In genomic region chr14:76454673-76455072, GRCm38 (mm10) we compare ENCODE assay signal across 21 mouse cellular contexts. TPM values are rescaled to one million over a fixed set of nuclear protein-coding genes. Genes with fewer than 3 reads are reported as not detected.
DNase-seq lines count a peak whose midpoint lies in the region; ATAC-seq and TF ChIP-seq lines count a peak whose summit lies in the region.
"Had no signal": no experiment of that assay in that cellular context is flagged by ENCODE, and none has a peak within 500 bp of the region (broad histone marks: within the 10 kb centered on the region; RNA-seq: fewer than 3 reads in every experiment).

No protein-coding gene starts in this region.

- no peak for DNase-seq in hindbrain, embryonic 10.5 days (ENCODE audit: low spot score)
- DNase-seq in midbrain, embryonic 14.5 days: peak; percentile 45
- DNase-seq in midbrain, embryonic 10.5 days (ENCODE audit: low spot score): no peak
- peak; percentile 82 for DNase-seq in brain, embryonic 14.5 days (ENCODE audit: low read depth)
- DNase-seq: adrenal gland, postnatal 10 days; cerebellum, adult 11-12 months; cerebellum, postnatal 14 days; gastrocnemius, postnatal 25 days; heart, postnatal 14 days; kidney, postnatal 4 days; layer of hippocampus, adult 9-11 months; left cerebral cortex, postnatal 4 days; liver; thymus, postnatal 25 days had no signal

- no peaks in the 10 kb centered on the region for H3K9me3 ChIP-seq in hindbrain, embryonic 13.5 days
- no peaks in the 10 kb centered on the region for H3K9me3 ChIP-seq in hindbrain, embryonic 10.5 days
- no peaks in the 10 kb centered on the region for H3K9me3 ChIP-seq in midbrain, embryonic 14.5 days (ENCODE audit: control insufficient read depth, low read length)
- H3K9me3 ChIP-seq in midbrain, embryonic 10.5 days (replicated peaks): no peaks in the 10 kb centered on the region
- no peaks in the 10 kb centered on the region for H3K9me3 ChIP-seq in hindbrain, embryonic 16.5 days (ENCODE audit: control insufficient read depth, low read length)
- H3K9me3 ChIP-seq in intestine, embryonic 16.5 days (ENCODE audit: control insufficient read depth, low read length): no peaks in the 10 kb centered on the region
- H3K9me3 ChIP-seq: embryonic facial prominence, embryonic 13.5 days; kidney, embryonic 15.5 days had no signal

- H3K4me2 ChIP-seq in hindbrain, embryonic 13.5 days: no peak overlapping the region
- H3K4me2 ChIP-seq in midbrain, embryonic 14.5 days (ENCODE audit: low read length): no peak overlapping the region
- H3K4me2 ChIP-seq in hindbrain, embryonic 16.5 days (ENCODE audit: low read length): no peak overlapping the region
- H3K4me2 ChIP-seq in intestine, embryonic 16.5 days (ENCODE audit: low read depth, low read length): no peak overlapping the region
- H3K4me2 ChIP-seq: embryonic facial prominence, embryonic 13.5 days; kidney, embryonic 15.5 days had no signal

- H3K36me3 ChIP-seq in hindbrain, embryonic 13.5 days: peaks cover 15% of the 10 kb centered on the region
- H3K36me3 ChIP-seq in hindbrain, embryonic 10.5 days: peaks cover 31% of the 10 kb centered on the region
- 0 out of 2 replicates have a peak, but pooled peaks cover 16% of the 10 kb centered on the region for H3K36me3 ChIP-seq in midbrain, embryonic 14.5 days (ENCODE audit: control insufficient read depth, insufficient read depth, low read length)
- H3K36me3 ChIP-seq in midbrain, embryonic 10.5 days: peaks cover 39% of the 10 kb centered on the region
- no peaks in the 10 kb centered on the region for H3K36me3 ChIP-seq in hindbrain, embryonic 16.5 days (ENCODE audit: control insufficient read depth, insufficient read depth, low read length)
- H3K36me3 ChIP-seq in intestine, embryonic 16.5 days (ENCODE audit: control insufficient read depth, insufficient read depth, low read length): no peaks in the 10 kb centered on the region

- 63% methylated on average over 5 of the region's 5 CpGs for WGBS in hindbrain, embryonic 13.5 days
- 73% methylated on average over 5 of the region's 5 CpGs for WGBS in hindbrain, embryonic 10.5 days
- WGBS in midbrain, embryonic 14.5 days: 49% methylated on average over 5 of the region's 5 CpGs
- 73% methylated on average over 5 of the region's 5 CpGs for WGBS in midbrain, embryonic 10.5 days
- WGBS in hindbrain, embryonic 16.5 days: 53% methylated on average over 4 of the region's 5 CpGs
- WGBS in intestine, embryonic 16.5 days: 65% methylated on average over 5 of the region's 5 CpGs

- no peaks in the 10 kb centered on the region for H3K27me3 ChIP-seq in hindbrain, embryonic 13.5 days
- no peaks in the 10 kb centered on the region for H3K27me3 ChIP-seq in hindbrain, embryonic 10.5 days (ENCODE audit: insufficient read depth, poor library complexity, severe bottlenecking)
- H3K27me3 ChIP-seq in midbrain, embryonic 14.5 days (ENCODE audit: control insufficient read depth, insufficient read depth, low read length): no peaks in the 10 kb centered on the region
- no peaks in the 10 kb centered on the region for H3K27me3 ChIP-seq in midbrain, embryonic 10.5 days (ENCODE audit: low read depth, poor library complexity, severe bottlenecking)
- no peaks in the 10 kb centered on the region for H3K27me3 ChIP-seq in hindbrain, embryonic 16.5 days (replicated peaks; ENCODE audit: control insufficient read depth, insufficient read depth, low read length)
- no peaks in the 10 kb centered on the region for H3K27me3 ChIP-seq in intestine, embryonic 16.5 days (replicated peaks; ENCODE audit: control insufficient read depth, insufficient read depth, low read length)
- H3K27me3 ChIP-seq: embryonic facial prominence, embryonic 13.5 days; kidney, embryonic 15.5 days had no signal

- H3K9ac ChIP-seq in hindbrain, embryonic 13.5 days: no peak overlapping the region
- H3K9ac ChIP-seq in midbrain, embryonic 14.5 days (replicated peaks; ENCODE audit: low read length): no peak overlapping the region
- no peak overlapping the region for H3K9ac ChIP-seq in hindbrain, embryonic 16.5 days (ENCODE audit: low read depth, low read length)
- no peak overlapping the region for H3K9ac ChIP-seq in intestine, embryonic 16.5 days (ENCODE audit: low read depth, low read length)
- H3K9ac ChIP-seq: embryonic facial prominence, embryonic 13.5 days; kidney, embryonic 15.5 days had no signal

- H3K27ac ChIP-seq in hindbrain, embryonic 13.5 days: 0 out of 2 replicates have a peak overlapping the region, but pooled peaks have one; percentile 18
- no peak overlapping the region for H3K27ac ChIP-seq in hindbrain, embryonic 10.5 days
- no peak overlapping the region for H3K27ac ChIP-seq in midbrain, embryonic 14.5 days (replicated peaks; ENCODE audit: low read depth, low read length)
- H3K27ac ChIP-seq in midbrain, embryonic 10.5 days (replicated peaks): no peak overlapping the region
- H3K27ac ChIP-seq in hindbrain, embryonic 16.5 days (ENCODE audit: low read depth, low read length): no peak overlapping the region; the same call in 1 of the 2 replicates
- no peak overlapping the region for H3K27ac ChIP-seq in intestine, embryonic 16.5 days (ENCODE audit: low read length)
- H3K27ac ChIP-seq: embryonic facial prominence, embryonic 13.5 days; kidney, embryonic 15.5 days; left cerebral cortex, adult 2 months had no signal

- peaks cover 28% of the 10 kb centered on the region for H3K4me1 ChIP-seq in hindbrain, embryonic 13.5 days (replicated peaks)
- H3K4me1 ChIP-seq in hindbrain, embryonic 10.5 days (replicated peaks): peaks cover 13% of the 10 kb centered on the region
- no peaks in the 10 kb centered on the region for H3K4me1 ChIP-seq in midbrain, embryonic 14.5 days (ENCODE audit: control insufficient read depth, insufficient read depth, low read length)
- peaks cover 6% of the 10 kb centered on the region; the same call in 1 of the 2 replicates for H3K4me1 ChIP-seq in midbrain, embryonic 10.5 days
- H3K4me1 ChIP-seq in hindbrain, embryonic 16.5 days (ENCODE audit: control insufficient read depth, insufficient read depth, low read depth, low read length): peaks cover 7% of the 10 kb centered on the region
- peaks cover 9% of the 10 kb centered on the region; the same call in 1 of the 2 replicates for H3K4me1 ChIP-seq in intestine, embryonic 16.5 days (ENCODE audit: control insufficient read depth, insufficient read depth, low read length)
- H3K4me1 ChIP-seq: embryonic facial prominence, embryonic 13.5 days had no signal

- no peak for TF ChIP-seq POLR2A in brain, embryonic 14.5 days (IDR thresholded peaks at IDR 0.05; ENCODE audit: borderline replicate concordance, extremely low read depth, insufficient read depth, insufficient read length, poor library complexity, severe bottlenecking)

- H3K4me3 ChIP-seq in hindbrain, embryonic 13.5 days: no peak overlapping the region
- no peak overlapping the region for H3K4me3 ChIP-seq in hindbrain, embryonic 10.5 days
- no peak overlapping the region for H3K4me3 ChIP-seq in midbrain, embryonic 14.5 days (replicated peaks; ENCODE audit: low read depth, low read length)
- no peak overlapping the region for H3K4me3 ChIP-seq in midbrain, embryonic 10.5 days
- H3K4me3 ChIP-seq in hindbrain, embryonic 16.5 days (ENCODE audit: low read length): no peak overlapping the region
- no peak overlapping the region for H3K4me3 ChIP-seq in intestine, embryonic 16.5 days (ENCODE audit: low read length)
- H3K4me3 ChIP-seq: embryonic facial prominence, embryonic 13.5 days; kidney, embryonic 15.5 days; left cerebral cortex, adult 2 months had no signal

- no peak for TF ChIP-seq CTCF in brain, embryonic 14.5 days (IDR thresholded peaks at IDR 0.05; ENCODE audit: borderline replicate concordance, extremely low read depth, insufficient read depth, insufficient read length)

- no peak for ATAC-seq in hindbrain, embryonic 13.5 days (ENCODE audit: low FRiP score)
- no peak for ATAC-seq in midbrain, embryonic 14.5 days (ENCODE audit: low FRiP score, low TSS enrichment)
- peak; percentile 65; the same call in 1 of the 2 replicates for ATAC-seq in hindbrain, embryonic 16.5 days
- no peak for ATAC-seq in intestine, embryonic 16.5 days
- ATAC-seq: activated CD4-positive, CD25-positive, alpha-beta regulatory T cell, adult 4 months had no signal

RNA-seq across cellular contexts. Expression of gene Tsc22d1, which starts 39.9 kb away (rescaled TPM):
- polyA plus RNA-seq in hindbrain, embryonic 13.5 days (2015; fragmentation: Nextera tagmentation; extraction: Ambion mirVana): 674 and 689 TPM in 2 replicates
- 328 and 552 TPM in 2 replicates for polyA plus RNA-seq in hindbrain, embryonic 10.5 days (2016; fragmentation: Nextera tagmentation; extraction: Ambion mirVana)
- polyA plus RNA-seq in midbrain, embryonic 14.5 days (2014; fragmentation: Nextera tagmentation; extraction: Ambion mirVana): 792 and 872 TPM in 2 replicates
- 313 and 341 TPM in 2 replicates for polyA plus RNA-seq in midbrain, embryonic 10.5 days (2016; fragmentation: Nextera tagmentation; extraction: Ambion mirVana)
- polyA plus RNA-seq in brain, embryonic 14.5 days (2012; rRNA removed): 563 and 565 TPM in 2 replicates
- polyA plus RNA-seq in hindbrain, embryonic 16.5 days (2015; fragmentation: Nextera tagmentation; extraction: Ambion mirVana): 777 and 791 TPM in 2 replicates
- polyA plus RNA-seq in intestine, embryonic 16.5 days (2015; fragmentation: Nextera tagmentation; extraction: Ambion mirVana): 396 and 424 TPM in 2 replicates

Comparison
In these comparisons a context has a peak if more than half of its experiments do, and no peak if none do; other contexts are left out.
1. DNase-seq: peak in midbrain, embryonic 14.5 days (single experiment) and brain, embryonic 14.5 days (single experiment); none in hindbrain, embryonic 10.5 days (single experiment) and midbrain, embryonic 10.5 days (single experiment).